Mouse (Mus musculus) hindbrain, embryonic 10.5 days (tissue): ENCODE measurements around the gene Ube2v1. TPM values are rescaled to one million over a fixed set of nuclear protein-coding genes. Genes with fewer than 3 reads are reported as not detected.

Experiments used
- DNase-seq: peaks from one replicate; pipeline ENCODE4 v3.0.0-alpha.2; 2017; ENCODE audit warnings: low spot score
- H3K27ac ChIP-seq: fragments of 300-500 bp; sonication (generic); 2 replicates; pipeline ENCODE4 v1.5.1; 2016; ENCODE audit warnings: mild to moderate bottlenecking, moderate library complexity
- H3K27me3 ChIP-seq: fragments of 300-500 bp; sonication (generic); 2 replicates; pipeline ENCODE4 v1.6.1; 2016; ENCODE audit warnings: mild to moderate bottlenecking; ENCODE audit not compliant: poor library complexity, insufficient read depth, severe bottlenecking
- H3K36me3 ChIP-seq: fragments of 300-500 bp; sonication (generic); 2 replicates; pipeline ENCODE4 v1.6.1; 2016; ENCODE audit warnings: mild to moderate bottlenecking, moderate library complexity
- H3K4me1 ChIP-seq: fragments of 300-500 bp; sonication (generic); replicated peaks from 2 replicates; pipeline ENCODE4 v1.6.1; 2016; ENCODE audit warnings: mild to moderate bottlenecking
- H3K4me3 ChIP-seq: fragments of 300-500 bp; sonication (generic); 2 replicates; pipeline ENCODE4 v1.5.1; 2016; ENCODE audit warnings: mild to moderate bottlenecking, moderate library complexity
- H3K9me3 ChIP-seq: fragments of 300-500 bp; sonication (generic); 2 replicates; pipeline ENCODE4 v1.6.1; 2016; ENCODE audit warnings: mild to moderate bottlenecking, moderate library complexity
- WGBS: fragments of 180-500 bp; shearing (Covaris S2); methylation state at CpG from one replicate; pipeline ENCODE4 v1.1.7; 2016; 5-methylcytosine and 5-hydroxymethylcytosine counted together
- polyA plus RNA-seq: library from polyadenylated mRNA; unstranded; fragments of >200 nt; fragmentation: Nextera tagmentation; extraction: Ambion mirVana; gene quantifications from 2 replicates; pipeline ENCODE4 v1.2.1, GENCODE M21; 2016

The Ube2v1 gene
- polyA plus RNA-seq, 1 experiment from 2014 or later = 385 TPM

- H3K4me3 ChIP-seq = no peak overlapping the region
- peaks cover 25% of the 10 kb centered on the region for H3K4me1 ChIP-seq
- no peaks in the 10 kb centered on the region for H3K36me3 ChIP-seq
- 82% methylated on average over 18 of the region's 18 CpGs for WGBS
- H3K9me3 ChIP-seq = no peaks in the 10 kb centered on the region
- 0 out of 2 replicates have a peak, but pooled peaks cover 4% of the 10 kb centered on the region for H3K27me3 ChIP-seq
- peak overlapping the region; percentile 35; the same call in 1 of the 2 replicates for H3K27ac ChIP-seq
- DNase-seq = no peak
Measured at GRCm38 (mm10) chr2:167571442-167572220, 60.3 kb downstream of the Ube2v1 start.

DNA sequence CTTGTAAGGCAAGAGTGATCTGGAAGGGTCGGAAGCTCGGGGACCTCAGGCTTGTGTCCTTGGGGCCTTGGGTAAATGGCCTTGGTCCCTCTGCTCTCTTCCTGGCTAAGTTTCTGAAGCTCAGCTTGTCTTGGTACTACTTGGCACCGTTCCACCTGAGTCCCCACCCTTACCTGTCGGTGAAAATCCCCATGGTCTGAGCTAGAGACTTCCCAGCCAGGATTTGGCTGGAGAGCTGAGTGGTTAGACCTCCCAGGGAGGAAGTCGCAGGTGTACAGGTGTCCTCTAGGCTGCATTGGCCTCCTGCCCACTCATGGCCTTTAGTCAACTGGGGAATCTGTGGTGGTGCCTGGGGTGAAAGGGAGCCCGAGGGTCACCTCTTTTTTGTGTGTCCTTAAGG lies 61.1 kb downstream of the Ube2v1 start:
- H3K36me3 ChIP-seq = no peaks in the 10 kb centered on the region
- WGBS = 93% methylated on average over 6 of the region's 6 CpGs
- no peak overlapping the region for H3K4me3 ChIP-seq
- H3K27me3 ChIP-seq = 0 out of 2 replicates have a peak, but pooled peaks cover 4% of the 10 kb centered on the region
- no peaks in the 10 kb centered on the region for H3K9me3 ChIP-seq
- H3K4me1 ChIP-seq = peaks cover 24% of the 10 kb centered on the region
- DNase-seq = no peak
- H3K27ac ChIP-seq = peak overlapping the region; percentile 43; the same call in 1 of the 2 replicates

- Histone ChIP-seq H3K36me3 (no peaks in the 10 kb centered on the region), H3K27me3 (0 out of 2 replicates have a peak, but pooled peaks cover 4% of the 10 kb centered on the region), H3K4me3 (no peak overlapping the region), H3K27ac (peak overlapping the region; percentile 43; the same call in 1 of the 2 replicates), H3K4me1 (peaks cover 31% of the 10 kb centered on the region), H3K9me3 (no peaks in the 10 kb centered on the region)
- 70% methylated on average over 13 of the region's 13 CpGs for WGBS
- no peak for DNase-seq
Measured at GRCm38 (mm10) chr2:167569934-167570651, 61.8 kb downstream of the Ube2v1 start.

GRCm38 (mm10) chr2:167568112-167568511 lies 63.8 kb downstream of the Ube2v1 start:
- Histone ChIP-seq H3K27me3 (peaks cover 5% of the 10 kb centered on the region; the same call in 1 of the 2 replicates), H3K27ac (peak overlapping the region; percentile 45; the same call in 1 of the 2 replicates), H3K36me3 (no peaks in the 10 kb centered on the region), H3K4me1 (peaks cover 48% of the 10 kb centered on the region), H3K9me3 (no peaks in the 10 kb centered on the region), H3K4me3 (no peak overlapping the region)
- WGBS = 83% methylated on average over 9 of the region's 9 CpGs
- no peak for DNase-seq

DNA sequence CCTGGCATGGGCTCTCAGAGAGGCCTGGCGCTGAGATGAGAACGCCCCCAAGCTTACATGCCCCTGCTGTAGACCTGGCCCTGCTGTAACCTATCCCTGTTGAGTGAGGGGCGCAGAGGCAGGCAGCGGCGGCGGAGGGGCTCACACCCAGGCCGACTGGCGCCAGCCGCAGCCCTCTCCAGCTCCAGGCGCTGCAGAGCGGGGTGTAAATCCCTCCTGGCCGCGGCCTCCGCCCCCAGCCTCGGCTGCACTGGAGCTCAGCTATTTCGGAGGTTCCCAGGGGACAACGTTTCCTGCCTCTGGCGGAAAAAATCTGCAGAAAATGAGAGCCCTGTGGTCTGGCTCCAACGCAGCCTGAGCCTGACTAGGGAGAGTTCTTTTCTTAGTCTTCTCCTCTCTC lies 66.2 kb downstream of the Ube2v1 start:
- no peaks in the 10 kb centered on the region for H3K9me3 ChIP-seq
- 19% methylated on average over 19 of the region's 19 CpGs for WGBS
- peaks cover 57% of the 10 kb centered on the region for H3K4me1 ChIP-seq
- peak; percentile 63 for DNase-seq
- H3K27ac ChIP-seq = peak overlapping the region; percentile 83
- H3K36me3 ChIP-seq = no peaks in the 10 kb centered on the region
- H3K27me3 ChIP-seq = peaks cover 16% of the 10 kb centered on the region; the same call in 1 of the 2 replicates
- peak overlapping the region; percentile 26 for H3K4me3 ChIP-seq

DNA sequence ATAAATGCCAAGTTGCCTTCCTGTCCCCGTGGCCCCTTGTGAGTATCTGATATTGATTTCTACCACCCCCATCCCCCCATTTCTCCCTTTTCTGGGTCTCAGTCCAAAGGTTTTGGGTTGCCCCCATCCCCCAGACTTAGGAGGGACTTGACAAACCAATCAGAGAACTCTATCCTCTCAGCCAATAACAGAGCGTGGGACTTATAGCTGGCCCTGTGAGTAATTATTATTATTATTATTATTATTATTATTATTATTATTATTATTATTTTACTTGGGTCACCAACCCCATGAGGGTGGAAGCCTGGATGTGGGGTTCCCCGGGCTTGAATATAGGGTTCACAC lies 66.6 kb downstream of the Ube2v1 start:
- peaks cover 19% of the 10 kb centered on the region; the same call in 1 of the 2 replicates for H3K27me3 ChIP-seq
- no peak for DNase-seq
- no peak overlapping the region for H3K4me3 ChIP-seq
- H3K4me1 ChIP-seq = peaks cover 59% of the 10 kb centered on the region
- H3K27ac ChIP-seq = peak overlapping the region; percentile 83
- no peaks in the 10 kb centered on the region for H3K36me3 ChIP-seq
- H3K9me3 ChIP-seq = no peaks in the 10 kb centered on the region
- 67% methylated on average over 3 of the region's 3 CpGs for WGBS

GRCm38 (mm10) chr2:167564551-167565311 lies 67.2 kb downstream of the Ube2v1 start:
- Histone ChIP-seq H3K4me3 (no peak overlapping the region), H3K27me3 (peaks cover 25% of the 10 kb centered on the region; the same call in 1 of the 2 replicates), H3K9me3 (no peaks in the 10 kb centered on the region), H3K27ac (peak overlapping the region; percentile 75), H3K36me3 (no peaks in the 10 kb centered on the region), H3K4me1 (peaks cover 60% of the 10 kb centered on the region)
- no peak for DNase-seq
- WGBS = 76% methylated on average over 13 of the region's 13 CpGs

GRCm38 (mm10) chr2:167563703-167564102 lies 68.2 kb downstream of the Ube2v1 start:
- DNase-seq = peak; percentile 65
- Histone ChIP-seq H3K4me3 (no peak overlapping the region; the same call in 1 of the 2 replicates), H3K27ac (peak overlapping the region; percentile 79), H3K36me3 (no peaks in the 10 kb centered on the region), H3K4me1 (peaks cover 67% of the 10 kb centered on the region), H3K27me3 (peaks cover 35% of the 10 kb centered on the region), H3K9me3 (no peaks in the 10 kb centered on the region)
- 59% methylated on average over 12 of the region's 12 CpGs for WGBS

- 66% methylated on average over 5 of the region's 5 CpGs for WGBS
- no peaks in the 10 kb centered on the region for H3K36me3 ChIP-seq
- H3K9me3 ChIP-seq = no peaks in the 10 kb centered on the region
- no peak overlapping the region for H3K4me3 ChIP-seq
- H3K27me3 ChIP-seq = peaks cover 41% of the 10 kb centered on the region
- peak overlapping the region; percentile 68 for H3K27ac ChIP-seq
- no peak for DNase-seq
- peaks cover 65% of the 10 kb centered on the region for H3K4me1 ChIP-seq
Measured at GRCm38 (mm10) chr2:167563035-167563434, 68.9 kb downstream of the Ube2v1 start.

- Histone ChIP-seq H3K27ac (peak overlapping the region; percentile 76), H3K4me3 (0 out of 2 replicates have a peak overlapping the region, but pooled peaks have one; percentile 0), H3K4me1 (peaks cover 64% of the 10 kb centered on the region), H3K27me3 (peaks cover 41% of the 10 kb centered on the region), H3K9me3 (no peaks in the 10 kb centered on the region), H3K36me3 (no peaks in the 10 kb centered on the region)
- 49% methylated on average over 8 of the region's 8 CpGs for whole genome bisulfite sequencing
- no peak for DNase-seq
Measured at GRCm38 (mm10) chr2:167562101-167562500, 69.8 kb downstream of the Ube2v1 start.

- no peaks in the 10 kb centered on the region for H3K9me3 ChIP-seq
- peak overlapping the region; percentile 79 for H3K27ac ChIP-seq
- H3K4me3 ChIP-seq = peak overlapping the region; percentile 40
- no peaks in the 10 kb centered on the region for H3K36me3 ChIP-seq
- H3K27me3 ChIP-seq = peaks cover 39% of the 10 kb centered on the region
- H3K4me1 ChIP-seq = peaks cover 51% of the 10 kb centered on the region
- WGBS = 12% methylated on average over 27 of the region's 27 CpGs
- no peak for DNase-seq
Measured at GRCm38 (mm10) chr2:167559413-167559812, 72.5 kb downstream of the Ube2v1 start.
